Mouse (Mus musculus) kidney, adult 2 months (tissue): ENCODE data around the gene Ism2. TPM values are rescaled to one million over a fixed set of nuclear protein-coding genes. Genes with fewer than 3 reads are reported as not detected.

ENCODE experiments used
- DNase-seq: peaks from one replicate; pipeline ENCODE4 v3.0.0; 2021
- H3K27ac ChIP-seq: fragments of 200-500 bp; 2 replicates; pipeline ENCODE4 v1.5.1; 2012; ENCODE audit warnings: low read depth, low read length, control low read depth, inconsistent platforms; ENCODE audit not compliant: insufficient read depth
- H3K27me3 ChIP-seq: fragments of 200-500 bp; replicated peaks from 2 replicates; pipeline ENCODE4 v1.6.1; 2012; ENCODE audit warnings: mild to moderate bottlenecking, moderate library complexity, low read length, inconsistent platforms; ENCODE audit not compliant: control insufficient read depth, insufficient read depth
- H3K36me3 ChIP-seq: fragments of 200-500 bp; 2 replicates; pipeline ENCODE4 v1.6.1; 2012; ENCODE audit warnings: mild to moderate bottlenecking, moderate library complexity, low read length, inconsistent platforms; ENCODE audit not compliant: control insufficient read depth, insufficient read depth
- H3K4me1 ChIP-seq: fragments of 200-500 bp; 2 replicates; pipeline ENCODE4 v1.6.1; 2011; ENCODE audit warnings: low read length; ENCODE audit not compliant: control insufficient read depth, insufficient read depth
- H3K4me3 ChIP-seq: fragments of 200-500 bp; 2 replicates; pipeline ENCODE4 v1.5.1; 2011; ENCODE audit warnings: mild to moderate bottlenecking, low read depth, low read length, control low read depth; ENCODE audit not compliant: insufficient read depth
- CTCF ChIP-seq: fragments of 200-500 bp; conservative IDR thresholded peaks from 2 replicates; pipeline ENCODE4 v1.5.1; 2011; ENCODE audit warnings: low read depth, mild to moderate bottlenecking, control low read depth, low read length, moderate library complexity, mixed read lengths; ENCODE audit not compliant: insufficient read depth, insufficient read length
- POLR2A ChIP-seq: fragments of 200-500 bp; IDR thresholded peaks from one replicate; pipeline ENCODE4 v1.6.1; 2011; ENCODE audit warnings: low read depth, low read length, control low read depth
- WGBS: fragments of 180-500 bp; shearing (Covaris S2); methylation state at CpG from one replicate; pipeline ENCODE4 v1.1.7; 2018; 5-methylcytosine and 5-hydroxymethylcytosine counted together
- polyA plus RNA-seq: library from polyadenylated mRNA; depleted of rRNA; stranded (reverse); fragments of >200 nt; gene quantifications from 2 replicates; pipeline ENCODE4 v1.2.3, GENCODE M21; 2012; rRNA removed

Ism2 gene
- polyA plus RNA-seq, 1 experiment = 0.06 TPM

GRCm38 (mm10) chr12:87238632-87239031 is 60.9 kb downstream of the Ism2 start, which contains the start of gene Noxred1:
Noxred1 (minus strand) TSS chr12:87238732.
- 95% methylated on average over 1 of the region's 1 CpGs for WGBS
- TF ChIP-seq CTCF (no peak), POLR2A (no peak)
- Histone ChIP-seq H3K4me3 (no peak within 1 kb of the TSS), H3K27me3 (no peaks in the 10 kb centered on the region), H3K4me1 (no peaks in the 10 kb centered on the region), H3K27ac (no peak within 1 kb of the TSS), H3K36me3 (peaks cover 11% of the 10 kb centered on the region)
- DNase-seq = no peak

- TF ChIP-seq POLR2A = no peak
- TF ChIP-seq CTCF = no peak
- peaks cover 9% of the 10 kb centered on the region for H3K36me3 ChIP-seq
- H3K27me3 ChIP-seq = no peaks in the 10 kb centered on the region
- H3K27ac ChIP-seq = no peak overlapping the region
- WGBS = 82% methylated on average over 5 of the region's 5 CpGs
- no peaks in the 10 kb centered on the region for H3K4me1 ChIP-seq
- DNase-seq = no peak
- no peak overlapping the region for H3K4me3 ChIP-seq
Measured at GRCm38 (mm10) chr12:87236882-87237483, 62.5 kb downstream of the Ism2 start.

GRCm38 (mm10) chr12:87230379-87230895 is 69.1 kb downstream of the Ism2 start:
- no peak overlapping the region for H3K27ac ChIP-seq
- no peak for TF ChIP-seq CTCF
- no peak for TF ChIP-seq POLR2A
- H3K36me3 ChIP-seq = no peaks in the 10 kb centered on the region
- no peak for DNase-seq
- H3K4me1 ChIP-seq = no peaks in the 10 kb centered on the region
- no peaks in the 10 kb centered on the region for H3K27me3 ChIP-seq
- H3K4me3 ChIP-seq = no peak overlapping the region

- no peak for TF ChIP-seq CTCF
- no peak for TF ChIP-seq POLR2A
- DNase-seq = no peak
- 87% methylated on average over 2 of the region's 2 CpGs for WGBS
- Histone ChIP-seq H3K27ac (no peak overlapping the region), H3K4me1 (no peaks in the 10 kb centered on the region), H3K4me3 (no peak overlapping the region), H3K27me3 (no peaks in the 10 kb centered on the region), H3K36me3 (no peaks in the 10 kb centered on the region)
Measured at GRCm38 (mm10) chr12:87229633-87230032, 69.9 kb downstream of the Ism2 start.

Other genes starting within 250 kb of the Ism2 start
- 1.4 and 1.7 TPM in 2 replicates for gene Ngb, start 197.2 kb downstream of the Ism2 start, polyA plus RNA-seq
- gene Gstz1, start 152.5 kb downstream of the Ism2 start, polyA plus RNA-seq = 427 and 440 TPM in 2 replicates
- gene Pomt2, start 151.7 kb downstream of the Ism2 start, polyA plus RNA-seq = 15.9 and 20.9 TPM in 2 replicates
- 0.12 TPM in 1 of 2 replicates, not detected in the other for gene Samd15, start 100.0 kb downstream of the Ism2 start, polyA plus RNA-seq
- 6.7 and 7.1 TPM in 2 replicates for gene Tmed8, start 99.3 kb downstream of the Ism2 start, polyA plus RNA-seq
- 0.88 and 0.95 TPM in 2 replicates for gene Noxred1, start 61.0 kb downstream of the Ism2 start, polyA plus RNA-seq
- gene Vipas39, start 33.4 kb downstream of the Ism2 start, polyA plus RNA-seq = 47.4 and 50.0 TPM in 2 replicates
- 55.1 and 78.5 TPM in 2 replicates for gene Ahsa1, start 33.2 kb downstream of the Ism2 start, polyA plus RNA-seq
- 24.8 and 35.0 TPM in 2 replicates for gene Sptlc2, start 88.7 kb upstream of the Ism2 start, polyA plus RNA-seq
- 27.7 and 40.0 TPM in 2 replicates for gene Slirp, start 144.2 kb upstream of the Ism2 start, polyA plus RNA-seq
- 9.2 and 10.4 TPM in 2 replicates for gene Alkbh1, start 144.3 kb upstream of the Ism2 start, polyA plus RNA-seq
- gene Snw1, start 172.6 kb upstream of the Ism2 start, polyA plus RNA-seq = 10.5 and 13.6 TPM in 2 replicates
- gene Gm5788, start 195.0 kb upstream of the Ism2 start, polyA plus RNA-seq = not detected in 2 replicates
- not detected in 2 replicates for gene Gm8300, start 214.6 kb upstream of the Ism2 start, polyA plus RNA-seq